Mouse (Mus musculus): ENCODE measurements at regions not wholly inside any gene's neighbourhood (a gene's known extent, or its start where the extent isn't known, plus 50 kb on each side); places are given as distances from the start of the nearest gene placed in this dataset.
A peak's percentile ranks its signal among the peaks of the same experiment; 100 is the strongest.

GRCm38 (mm10) chr6:54762021-54762420, 54.7 kb upstream of the Znrf2 start:
- Histone ChIP-seq H3K9me3 (replicated peaks; ENCODE audit: control insufficient read depth, insufficient read depth, low read length, poor library complexity, severe bottlenecking) (no peaks in the 10 kb centered on the region), H3K9ac (ENCODE audit: low read depth, poor library complexity, severe bottlenecking) (no peak overlapping the region), H3K4me1 (ENCODE audit: control insufficient read depth, insufficient read depth, low read length) (peaks cover 8% of the 10 kb centered on the region), H3K4me3 (ENCODE audit: low read depth, low read length) (no peak overlapping the region), H3K27me3 (ENCODE audit: control insufficient read depth, insufficient read depth, low read length, poor library complexity, severe bottlenecking) (no peaks in the 10 kb centered on the region), H3K27ac (ENCODE audit: insufficient read depth, low read length) (no peak overlapping the region), H3K36me3 (ENCODE audit: control insufficient read depth, insufficient read depth, low read length, poor library complexity, severe bottlenecking) (no peaks in the 10 kb centered on the region)
- TF ChIP-seq POLR2A (IDR thresholded peaks at IDR 0.05; ENCODE audit: insufficient read depth, low read length) = no peak
- TF ChIP-seq CTCF (IDR thresholded peaks at IDR 0.05; ENCODE audit: low read depth, low read length) = no peak
- TF ChIP-seq EP300 (IDR thresholded peaks at IDR 0.05; ENCODE audit: insufficient read depth, low read depth, low read length) = no peak

- TF ChIP-seq EP300 (IDR thresholded peaks at IDR 0.05; ENCODE audit: insufficient read depth, low read depth, low read length) = 0 out of 2 replicates have a peak, but pooled peaks have one; percentile 14
- no peak for TF ChIP-seq POLR2A (IDR thresholded peaks at IDR 0.05; ENCODE audit: insufficient read depth, low read length)
- H3K4me1 ChIP-seq (ENCODE audit: control insufficient read depth, insufficient read depth, low read length) = peaks cover 10% of the 10 kb centered on the region
These were observed 54.2 kb upstream of the Znrf2 start for GRCm38 (mm10) chr6:54762499-54762898.

GRCm38 (mm10) chr6:54763669-54764068, 53.0 kb upstream of the Znrf2 start:
- H3K36me3 ChIP-seq (ENCODE audit: control insufficient read depth, insufficient read depth, low read length, poor library complexity, severe bottlenecking) = no peaks in the 10 kb centered on the region
- TF ChIP-seq CTCF (IDR thresholded peaks at IDR 0.05; ENCODE audit: low read depth, low read length) (no peak), EP300 (IDR thresholded peaks at IDR 0.05; ENCODE audit: insufficient read depth, low read depth, low read length) (no peak), POLR2A (IDR thresholded peaks at IDR 0.05; ENCODE audit: insufficient read depth, low read length) (no peak)
- H3K27ac ChIP-seq (ENCODE audit: insufficient read depth, low read length) = no peak overlapping the region
- H3K27me3 ChIP-seq (ENCODE audit: control insufficient read depth, insufficient read depth, low read length, poor library complexity, severe bottlenecking) = no peaks in the 10 kb centered on the region
- no peak overlapping the region for H3K4me3 ChIP-seq (ENCODE audit: low read depth, low read length)
- H3K4me1 ChIP-seq (ENCODE audit: control insufficient read depth, insufficient read depth, low read length) = peaks cover 10% of the 10 kb centered on the region
- H3K9ac ChIP-seq (ENCODE audit: low read depth, poor library complexity, severe bottlenecking) = no peak overlapping the region
- no peaks in the 10 kb centered on the region for H3K9me3 ChIP-seq (replicated peaks; ENCODE audit: control insufficient read depth, insufficient read depth, low read length, poor library complexity, severe bottlenecking)

More at GRCm38 (mm10) chr6:54762499-54762898, 54.2 kb upstream of the Znrf2 start:
- Histone ChIP-seq H3K27me3 (ENCODE audit: control insufficient read depth, insufficient read depth, low read length, poor library complexity, severe bottlenecking) (no peaks in the 10 kb centered on the region), H3K9me3 (replicated peaks; ENCODE audit: control insufficient read depth, insufficient read depth, low read length, poor library complexity, severe bottlenecking) (no peaks in the 10 kb centered on the region), H3K4me3 (ENCODE audit: low read depth, low read length) (no peak overlapping the region), H3K9ac (ENCODE audit: low read depth, poor library complexity, severe bottlenecking) (no peak overlapping the region), H3K27ac (ENCODE audit: insufficient read depth, low read length) (no peak overlapping the region), H3K36me3 (ENCODE audit: control insufficient read depth, insufficient read depth, low read length, poor library complexity, severe bottlenecking) (no peaks in the 10 kb centered on the region)

- no peak for TF ChIP-seq CTCF (IDR thresholded peaks at IDR 0.05; ENCODE audit: low read depth, low read length)
- TF ChIP-seq POLR2A (IDR thresholded peaks at IDR 0.05; ENCODE audit: insufficient read depth, low read length) = no peak
- no peak for TF ChIP-seq EP300 (IDR thresholded peaks at IDR 0.05; ENCODE audit: insufficient read depth, low read depth, low read length)
- no peak overlapping the region for H3K4me3 ChIP-seq (ENCODE audit: low read depth, low read length)
- H3K4me1 ChIP-seq (ENCODE audit: control insufficient read depth, insufficient read depth, low read length) = peaks cover 5% of the 10 kb centered on the region
These were observed 51.0 kb upstream of the Znrf2 start for GRCm38 (mm10) chr6:54765715-54766114.

GRCm38 (mm10) chr6:54766485-54767112, 50.1 kb upstream of the Znrf2 start:
- H3K27me3 ChIP-seq (ENCODE audit: control insufficient read depth, insufficient read depth, low read length, poor library complexity, severe bottlenecking) = no peaks in the 10 kb centered on the region
- no peak overlapping the region for H3K27ac ChIP-seq (ENCODE audit: insufficient read depth, low read length)
- H3K4me1 ChIP-seq (ENCODE audit: control insufficient read depth, insufficient read depth, low read length) = peaks cover 3% of the 10 kb centered on the region
- H3K36me3 ChIP-seq (ENCODE audit: control insufficient read depth, insufficient read depth, low read length, poor library complexity, severe bottlenecking) = no peaks in the 10 kb centered on the region
- no peak for TF ChIP-seq EP300 (IDR thresholded peaks at IDR 0.05; ENCODE audit: insufficient read depth, low read depth, low read length)
- TF ChIP-seq POLR2A (IDR thresholded peaks at IDR 0.05; ENCODE audit: insufficient read depth, low read length) = no peak
- TF ChIP-seq CTCF (IDR thresholded peaks at IDR 0.05; ENCODE audit: low read depth, low read length) = no peak
- no peaks in the 10 kb centered on the region for H3K9me3 ChIP-seq (replicated peaks; ENCODE audit: control insufficient read depth, insufficient read depth, low read length, poor library complexity, severe bottlenecking)
- H3K4me3 ChIP-seq (ENCODE audit: low read depth, low read length) = no peak overlapping the region
- no peak overlapping the region for H3K9ac ChIP-seq (ENCODE audit: low read depth, poor library complexity, severe bottlenecking)

More at GRCm38 (mm10) chr6:54765715-54766114, 51.0 kb upstream of the Znrf2 start:
- H3K9me3 ChIP-seq (replicated peaks; ENCODE audit: control insufficient read depth, insufficient read depth, low read length, poor library complexity, severe bottlenecking) = no peaks in the 10 kb centered on the region
- H3K27ac ChIP-seq (ENCODE audit: insufficient read depth, low read length) = no peak overlapping the region
- H3K9ac ChIP-seq (ENCODE audit: low read depth, poor library complexity, severe bottlenecking) = no peak overlapping the region
- no peaks in the 10 kb centered on the region for H3K27me3 ChIP-seq (ENCODE audit: control insufficient read depth, insufficient read depth, low read length, poor library complexity, severe bottlenecking)
- no peaks in the 10 kb centered on the region for H3K36me3 ChIP-seq (ENCODE audit: control insufficient read depth, insufficient read depth, low read length, poor library complexity, severe bottlenecking)
